Mouse (Mus musculus): ENCODE data around the gene Acy3. TPM values are rescaled to one million over a fixed set of nuclear protein-coding genes. Genes with fewer than 3 reads are reported as not detected.
"Not testable (repeated sequence)": the region's sequence is repeated elsewhere in the genome, so short reads cannot be mapped to it uniquely, and the experiment has no call there.

The Acy3 gene
- total RNA-seq, 2 experiments from 2014 or later = 11.7 to 15.2 TPM

- no peak for DNase-seq
- intact Hi-C loops (cut with DNase I) = no loop called here
Observed at GRCm38 (mm10) chr19:4033298-4033697, 46.9 kb downstream of the Acy3 start.

GRCm38 (mm10) chr19:4033742-4034141 is 47.4 kb downstream of the Acy3 start:
- intact Hi-C loops (cut with DNase I) = no loop called here
- no peak for DNase-seq

DNA sequence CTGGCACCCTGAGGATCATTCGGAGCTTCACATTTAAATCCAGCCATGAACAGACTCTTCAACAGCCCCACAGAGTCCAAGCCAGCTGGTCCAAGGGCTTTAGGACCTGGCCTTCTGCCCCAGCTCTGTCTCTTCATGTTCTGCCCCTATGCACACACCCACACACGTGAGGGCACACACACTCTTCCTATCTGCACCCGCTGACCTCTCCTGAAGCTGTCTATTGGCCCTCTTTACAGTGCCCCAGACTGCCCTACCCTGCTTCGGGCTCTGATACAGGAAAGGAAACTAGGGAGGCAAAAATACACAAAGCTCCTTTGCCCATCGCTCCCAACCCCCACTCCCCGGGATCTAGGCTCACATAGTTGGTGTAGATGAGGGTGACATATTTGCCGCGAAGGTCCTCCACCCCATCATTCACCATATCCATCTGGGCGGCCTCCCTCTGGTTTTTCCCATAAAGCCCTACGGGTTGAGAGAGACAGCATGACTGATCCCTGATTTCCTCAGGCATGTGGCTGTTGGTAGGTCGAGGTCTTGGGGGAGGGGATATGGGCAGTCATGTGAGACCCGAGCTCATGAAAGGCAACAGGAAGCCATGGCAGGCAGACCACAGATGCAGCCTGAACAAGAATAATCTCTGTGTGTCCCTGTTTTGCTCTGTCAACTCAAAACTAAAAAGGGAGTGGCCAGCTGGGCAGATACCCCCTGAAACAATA is 50.1 kb downstream of the Acy3 start:
- intact Hi-C loops (cut with DNase I) = no loop called here
- no peak for DNase-seq

DNA sequence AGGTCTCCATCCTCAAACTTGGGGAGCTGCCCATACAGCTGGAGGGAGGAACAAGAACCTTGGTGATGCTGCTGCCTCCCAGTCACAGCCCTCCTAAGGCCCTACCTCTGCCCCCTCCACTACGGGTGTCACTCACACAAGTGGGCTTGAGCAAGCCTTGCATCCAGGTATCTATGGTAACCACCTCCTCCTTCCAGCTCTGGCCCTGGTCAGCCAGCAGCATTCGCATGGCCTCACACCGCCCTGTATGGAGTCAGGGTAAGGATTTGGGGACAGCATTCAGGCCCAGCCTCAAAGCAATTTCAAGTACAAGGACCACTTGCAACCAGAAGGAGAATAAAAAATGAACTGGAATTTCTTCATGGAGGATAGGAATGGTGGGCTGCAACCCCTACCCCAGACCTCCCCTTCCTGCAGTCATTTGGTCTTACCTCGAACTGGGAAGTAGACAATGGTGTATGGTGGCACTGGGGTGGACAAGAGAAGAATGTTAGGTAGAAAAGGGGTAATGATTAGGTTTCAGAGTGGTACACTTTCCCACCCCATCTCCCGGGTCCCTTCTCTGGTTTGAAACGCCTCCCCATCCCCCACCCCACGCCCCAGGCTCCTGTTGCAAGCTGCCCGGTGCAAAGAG is 50.9 kb downstream of the Acy3 start:
- DNase-seq; intact Hi-C loops (cut with DNase I): not testable (repeated sequence)

DNA sequence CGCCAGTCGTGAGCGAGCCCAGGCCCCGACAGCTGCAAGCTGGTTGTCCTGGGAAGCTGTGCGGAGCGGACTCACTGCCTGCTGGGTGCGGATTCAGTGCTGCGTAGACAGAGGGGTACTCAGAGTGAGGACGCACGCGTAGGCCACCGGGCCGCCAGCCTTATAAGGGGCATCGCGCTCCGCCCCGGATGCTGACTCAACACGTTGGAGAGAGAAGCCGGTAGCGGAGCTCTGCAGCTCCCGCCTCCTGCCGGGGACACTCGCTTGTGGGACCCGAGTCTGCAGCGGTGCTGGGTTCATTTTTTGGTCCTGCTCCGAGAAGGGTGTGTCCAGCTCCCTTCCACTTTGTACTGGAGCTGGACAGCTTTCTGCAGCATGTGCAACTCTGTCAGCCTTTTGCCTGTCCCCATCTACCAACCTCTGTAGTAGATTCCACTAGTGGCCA is 51.4 kb downstream of the Acy3 start, which contains the start of gene Gstp1:
TSS of gene Gstp1 (minus strand) at position 198 of the 445 bp plus-strand sequence.
- intact Hi-C loops (cut with DNase I) = no loop called here
- DNase-seq = peak; percentile 88 to 92

Other genes starting within 250 kb of the Acy3 start
- 10 to 100 TPM; 35.3 to 40.1 TPM for gene Kmt5b, start 219.1 kb upstream of the Acy3 start, total RNA-seq (2021)
- 10 to 100 TPM; 15.1 to 15.7 TPM for gene Chka, start 134.8 kb upstream of the Acy3 start, total RNA-seq (2021)
- gene Tcirg1, start 79.4 kb upstream of the Acy3 start, total RNA-seq (2021) = 10 to 100 TPM; 16.0 to 20.4 TPM
- gene Ndufs8, start 73.8 kb upstream of the Acy3 start, total RNA-seq (2021) = 100 to 1,000 TPM; 438 to 441 TPM
- 1 to 10 TPM; 2.6 to 3.2 TPM for gene Aldh3b1, start 56.8 kb upstream of the Acy3 start, total RNA-seq (2021)
- gene Unc93b1, start 51.4 kb upstream of the Acy3 start, total RNA-seq (2021) = 10 to 100 TPM; 21.7 to 21.9 TPM
- under 1 TPM; 0.12 to 0.31 TPM for gene Aldh3b3, start 27.9 kb upstream of the Acy3 start, total RNA-seq (2021)
- gene Aldh3b2, start 14.2 kb upstream of the Acy3 start, total RNA-seq (2021) = under 1 TPM; 0.57 to 0.59 TPM
- not detected for gene Tbx10, start 6.2 kb downstream of the Acy3 start, total RNA-seq (2021)
- gene Nudt8, start 14.0 kb downstream of the Acy3 start, total RNA-seq (2021) = 10 to 100 TPM; 66.8 to 69.4 TPM
- gene Gm49405, start 14.1 kb downstream of the Acy3 start, total RNA-seq (2021) = 1 to 10 TPM; 2.0 to 2.6 TPM
- gene Doc2g, start 16.7 kb downstream of the Acy3 start, total RNA-seq (2021) = 10 to 100 TPM; 73.8 to 83.6 TPM
- 1,000 to 10,000 TPM; 1,061 to 1,067 TPM for gene Ndufv1, start 26.2 kb downstream of the Acy3 start, total RNA-seq (2021)
- 100 to 1,000 TPM; 257 to 271 TPM for gene Gstp1, start 51.4 kb downstream of the Acy3 start, total RNA-seq (2021)
- 10 to 100 TPM; 80.8 to 90.7 TPM for gene Gstp2, start 59.5 kb downstream of the Acy3 start, total RNA-seq (2021)
- gene Gstp3, start 73.0 kb downstream of the Acy3 start, total RNA-seq (2021) = not detected
- not detected for gene Cabp2, start 95.0 kb downstream of the Acy3 start, total RNA-seq (2021)
- 10 to 100 TPM; 24.2 to 27.5 TPM for gene Cdk2ap2, start 110.6 kb downstream of the Acy3 start, total RNA-seq (2021)
- gene Pitpnm1, start 113.4 kb downstream of the Acy3 start, total RNA-seq (2021) = 10 to 100 TPM; 25.0 to 26.4 TPM
- 10 to 100 TPM; 47.0 to 60.6 TPM for gene Aip, start 139.3 kb downstream of the Acy3 start, total RNA-seq (2021)
- not detected for gene Gpr152, start 153.2 kb downstream of the Acy3 start, total RNA-seq (2021)
- not detected for gene Cabp4, start 157.5 kb downstream of the Acy3 start, total RNA-seq (2021)
- 10 to 100 TPM; 61.9 to 70.9 TPM for gene Coro1b, start 162.0 kb downstream of the Acy3 start, total RNA-seq (2021)
- gene Ptprcap, start 167.0 kb downstream of the Acy3 start, total RNA-seq (2021) = 1 to 10 TPM; 3.2 to 6.7 TPM
- gene Rps6kb2, start 176.8 kb downstream of the Acy3 start, total RNA-seq (2021) = 10 to 100 TPM; 21.6 to 23.6 TPM
- gene Carns1, start 188.9 kb downstream of the Acy3 start, total RNA-seq (2021) = 10 to 100 TPM; 36.1 to 43.3 TPM
- gene Tbc1d10c, start 204.7 kb downstream of the Acy3 start, total RNA-seq (2021) = 1 to 10 TPM; 4.0 to 7.5 TPM
- 100 to 1,000 TPM; 368 to 404 TPM for gene Ppp1ca, start 205.5 kb downstream of the Acy3 start, total RNA-seq (2021)
- gene Rad9a, start 215.1 kb downstream of the Acy3 start, total RNA-seq (2021) = 1 to 10 TPM; 4.7 to 5.0 TPM
- 1 to 10 TPM; 1.6 to 2.0 TPM for gene Clcf1, start 227.7 kb downstream of the Acy3 start, total RNA-seq (2021)
- not detected for gene AC109138.7, start 227.8 kb downstream of the Acy3 start, total RNA-seq (2021)
- gene Pold4, start 245.3 kb downstream of the Acy3 start, total RNA-seq (2021) = 10 to 100 TPM in 1 of 2 experiments, 1 to 10 TPM in 1; 9.5 to 10.8 TPM